Mouse (Mus musculus) gastrocnemius, postnatal 25 days (tissue): Measurements from ENCODE around the gene Slc24a1. TPM values are rescaled to one million over a fixed set of nuclear protein-coding genes. Genes with fewer than 3 reads are reported as not detected.
A peak's percentile ranks its signal among the peaks of the same experiment; 100 is the strongest.
"Not testable (repeated sequence)": the region's sequence is repeated elsewhere in the genome, so short reads cannot be mapped to it uniquely, and the experiment has no call there.

Experiments
- DNase-seq: peaks from one replicate; pipeline ENCODE4 v3.0.0; 2022
- long read RNA-seq, 2 experiments: library from polyadenylated mRNA; stranded (forward); transcript quantifications; one replicate each; pipeline ENCODE4 v2.0.0; 2021
- total RNA-seq, 2 experiments: library from RNA; stranded (reverse); gene quantifications; 1 replicate in 1 of 2; 2 replicates in 1 of 2; pipeline ENCODE4 v1.2.3; 2021

Gene Slc24a1
- not detected for total RNA-seq
- long read RNA-seq, experiment 1 = 0 reads
- long read RNA-seq, experiment 2 = 0 reads

- DNase-seq = no peak
These were observed at the start of gene Slc24a1 for GRCm38 (mm10) chr9:64951161-64951657. Gene Slc24a1 (minus strand): TSS chr9:64951607.

GRCm38 (mm10) chr9:64995464-64995863 is 44.1 kb upstream of the Slc24a1 start:
- not testable (repeated sequence) for DNase-seq

GRCm38 (mm10) chr9:64990291-64990690 is 38.9 kb upstream of the Slc24a1 start:
- DNase-seq = no peak

GRCm38 (mm10) chr9:64988443-64988842 is 37.0 kb upstream of the Slc24a1 start:
- DNase-seq = no peak

GRCm38 (mm10) chr9:64987651-64988050 is 36.2 kb upstream of the Slc24a1 start:
- no peak for DNase-seq

GRCm38 (mm10) chr9:64985807-64986206 is 34.4 kb upstream of the Slc24a1 start:
- DNase-seq = no peak

GRCm38 (mm10) chr9:64985037-64985794 is 33.8 kb upstream of the Slc24a1 start:
- DNase-seq = no peak

GRCm38 (mm10) chr9:64981904-64982303 is 30.5 kb upstream of the Slc24a1 start:
- no peak for DNase-seq

GRCm38 (mm10) chr9:64980548-64980947 is 29.1 kb upstream of the Slc24a1 start:
- no peak for DNase-seq

- DNase-seq = no peak
These were observed 9.5 kb upstream of the Slc24a1 start for GRCm38 (mm10) chr9:64960978-64961320.

GRCm38 (mm10) chr9:64960117-64960977 is 8.9 kb upstream of the Slc24a1 start, which contains the start of gene Ints14:
Gene Ints14 (plus strand): TSS chr9:64960905.
- DNase-seq = peak; percentile 93

- no peak for DNase-seq
These were observed 5.9 kb upstream of the Slc24a1 start for GRCm38 (mm10) chr9:64957276-64957675.

- DNase-seq = no peak
These were observed 4.9 kb upstream of the Slc24a1 start for GRCm38 (mm10) chr9:64956337-64956736.

GRCm38 (mm10) chr9:64953190-64953589 is 1.8 kb upstream of the Slc24a1 start:
- no peak for DNase-seq

GRCm38 (mm10) chr9:64952055-64952454 is 648 bp upstream of the Slc24a1 start:
- DNase-seq = no peak

- no peak for DNase-seq
These were observed 3.8 kb downstream of the Slc24a1 start for GRCm38 (mm10) chr9:64947483-64948095.

GRCm38 (mm10) chr9:64943997-64944396 is 7.4 kb downstream of the Slc24a1 start:
- DNase-seq = no peak

- no peak for DNase-seq
These were observed 9.8 kb downstream of the Slc24a1 start for GRCm38 (mm10) chr9:64941650-64942049.

GRCm38 (mm10) chr9:64940731-64941346 is 10.6 kb downstream of the Slc24a1 start:
- DNase-seq = no peak

GRCm38 (mm10) chr9:64939790-64940189 is 11.6 kb downstream of the Slc24a1 start:
- no peak for DNase-seq

GRCm38 (mm10) chr9:64939281-64939680 is 12.1 kb downstream of the Slc24a1 start:
- no peak for DNase-seq

GRCm38 (mm10) chr9:64938535-64938934 is 12.9 kb downstream of the Slc24a1 start:
- DNase-seq = no peak
